Mouse (Mus musculus): ENCODE results near the gene Uhmk1. TPM values are rescaled to one million over a fixed set of nuclear protein-coding genes. Genes with fewer than 3 reads are reported as not detected.

Gene Uhmk1
- polyA plus RNA-seq, 1 experiment from 2014 or later = 13.8 TPM

DNA sequence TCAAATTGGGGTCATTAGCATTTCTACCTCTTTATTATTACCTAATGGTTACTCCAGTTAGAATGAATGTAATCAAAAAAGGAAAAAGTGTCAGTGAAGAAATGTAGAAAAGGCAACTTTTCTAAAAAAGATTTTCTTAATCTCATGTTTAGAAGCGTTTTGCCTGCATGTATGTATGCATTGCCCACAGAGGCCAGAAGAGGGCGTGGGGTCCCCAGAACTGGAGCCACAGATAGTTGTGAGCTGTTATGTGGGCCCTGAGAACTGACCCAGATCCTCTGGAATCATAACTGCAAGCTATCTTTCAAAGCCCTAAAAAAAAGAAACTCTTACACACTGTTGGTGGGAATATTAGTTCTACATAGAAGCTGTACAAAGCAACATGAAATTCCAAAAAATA lies 59.9 kb downstream of the Uhmk1 start:
- 59% methylated on average over 2 of the region's 2 CpGs for WGBS
- H3K4me3 ChIP-seq = no peak overlapping the region
- H3K27ac ChIP-seq (ENCODE audit: poor library complexity, severe bottlenecking) = no peak overlapping the region
- H3K27me3 ChIP-seq (replicated peaks) = no peaks in the 10 kb centered on the region
- H3K4me2 ChIP-seq = no peak overlapping the region
- H3K9me3 ChIP-seq (replicated peaks) = no peaks in the 10 kb centered on the region
- H3K9ac ChIP-seq = no peak overlapping the region
- peaks cover 36% of the 10 kb centered on the region for H3K36me3 ChIP-seq
- ATAC-seq (ENCODE audit: insufficient number of reproducible peaks, low FRiP score) = no peak
- H3K4me1 ChIP-seq (replicated peaks) = no peaks in the 10 kb centered on the region

DNA sequence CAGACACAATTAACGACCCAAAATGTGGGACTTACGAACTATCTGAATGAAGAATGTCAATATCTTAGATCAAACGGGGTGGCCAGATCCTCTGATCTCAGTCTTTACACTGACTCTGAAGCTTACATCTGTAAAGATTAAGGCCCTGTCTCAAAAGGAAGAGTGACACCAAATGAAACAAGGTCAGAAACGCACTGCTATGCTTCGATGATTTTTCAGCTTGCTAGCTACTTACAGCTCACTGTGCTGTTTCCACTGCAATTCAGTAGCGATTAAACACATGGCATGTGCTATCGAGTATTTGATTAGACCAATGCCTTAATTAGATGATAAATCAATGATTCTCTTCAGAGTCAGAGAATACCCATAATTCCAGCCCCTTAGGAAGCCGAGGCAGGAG lies 61.2 kb downstream of the Uhmk1 start:
- Histone ChIP-seq H3K4me2 (no peak overlapping the region), H3K27me3 (replicated peaks) (no peaks in the 10 kb centered on the region), H3K9me3 (replicated peaks) (no peaks in the 10 kb centered on the region), H3K27ac (ENCODE audit: poor library complexity, severe bottlenecking) (no peak overlapping the region), H3K4me3 (no peak overlapping the region), H3K9ac (no peak overlapping the region), H3K4me1 (replicated peaks) (peaks cover 3% of the 10 kb centered on the region; the same call in 1 of the 2 replicates), H3K36me3 (peaks cover 44% of the 10 kb centered on the region)
- 87% methylated on average over 8 of the region's 8 CpGs for WGBS
- ATAC-seq (ENCODE audit: insufficient number of reproducible peaks, low FRiP score) = no peak

DNA sequence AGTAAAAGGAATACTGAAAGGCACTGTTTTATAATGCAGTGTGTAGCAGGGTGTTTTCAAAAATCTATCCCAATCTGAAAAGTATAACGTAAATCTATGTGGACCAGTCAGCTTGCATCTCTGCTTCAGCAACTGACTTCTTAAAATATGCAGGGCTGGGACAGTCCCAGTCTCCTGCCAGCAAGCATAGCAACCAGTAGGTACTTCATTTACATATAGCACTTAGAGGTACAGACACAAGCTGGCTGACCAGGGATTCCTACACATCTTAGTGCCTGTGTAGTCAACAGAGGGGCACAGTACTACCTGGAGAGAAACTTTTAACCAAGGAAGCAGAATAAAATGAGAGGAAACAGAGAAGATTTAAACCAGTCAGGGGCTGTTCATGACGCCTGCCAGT lies 62.6 kb downstream of the Uhmk1 start:
- Histone ChIP-seq H3K4me1 (replicated peaks) (peaks cover 12% of the 10 kb centered on the region), H3K27me3 (replicated peaks) (no peaks in the 10 kb centered on the region), H3K9ac (no peak overlapping the region), H3K4me2 (no peak overlapping the region), H3K27ac (ENCODE audit: poor library complexity, severe bottlenecking) (no peak overlapping the region), H3K36me3 (peaks cover 48% of the 10 kb centered on the region), H3K9me3 (replicated peaks) (no peaks in the 10 kb centered on the region), H3K4me3 (no peak overlapping the region)
- no peak for ATAC-seq (ENCODE audit: insufficient number of reproducible peaks, low FRiP score)
- 86% methylated on average over 2 of the region's 2 CpGs for WGBS

DNA sequence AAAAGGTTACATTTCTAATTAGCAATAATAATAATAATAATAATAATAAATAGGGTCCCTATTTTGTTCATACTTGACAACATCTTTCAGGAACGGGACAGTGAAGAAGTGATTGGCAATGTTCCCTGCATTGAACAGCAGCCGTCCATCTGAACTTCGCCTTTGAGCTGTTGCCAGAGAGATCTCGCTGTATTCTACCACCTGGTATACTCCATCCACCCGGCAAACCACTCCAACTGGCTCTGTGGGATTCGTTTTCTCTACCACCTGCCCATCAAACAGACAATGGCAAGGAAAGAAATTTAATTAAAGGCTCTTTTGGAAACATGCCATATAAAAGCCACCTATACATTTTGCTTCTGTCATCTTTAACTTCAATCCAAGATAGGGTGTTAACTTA lies 64.3 kb downstream of the Uhmk1 start:
- Histone ChIP-seq H3K27ac (ENCODE audit: poor library complexity, severe bottlenecking) (no peak overlapping the region), H3K27me3 (replicated peaks) (no peaks in the 10 kb centered on the region), H3K36me3 (peaks cover 45% of the 10 kb centered on the region), H3K4me3 (no peak overlapping the region), H3K9ac (no peak overlapping the region), H3K9me3 (replicated peaks) (no peaks in the 10 kb centered on the region), H3K4me1 (replicated peaks) (peaks cover 13% of the 10 kb centered on the region), H3K4me2 (no peak overlapping the region)
- ATAC-seq (ENCODE audit: insufficient number of reproducible peaks, low FRiP score) = no peak
- WGBS = 93% methylated on average over 6 of the region's 6 CpGs

DNA sequence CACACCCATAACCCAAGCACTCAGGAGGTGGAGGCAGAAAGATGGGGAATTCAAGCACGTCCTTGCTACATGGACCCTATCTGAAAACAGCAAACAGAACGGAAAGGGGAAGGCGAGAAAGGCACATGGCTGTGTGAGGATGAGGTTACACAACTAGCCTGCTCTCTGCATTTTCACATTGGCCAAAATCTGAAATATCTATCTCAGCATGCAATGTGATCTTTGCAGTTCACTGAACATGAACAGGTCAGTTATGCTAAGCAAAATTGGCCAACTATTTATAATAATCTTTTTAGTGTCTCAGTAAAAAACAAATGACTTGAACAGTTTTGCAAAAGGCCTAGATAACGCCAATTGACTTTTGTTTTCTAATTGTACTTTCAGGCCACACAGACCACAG lies 65.4 kb downstream of the Uhmk1 start:
- WGBS = 79% methylated on average over 4 of the region's 4 CpGs
- no peak for ATAC-seq (ENCODE audit: insufficient number of reproducible peaks, low FRiP score)

DNA sequence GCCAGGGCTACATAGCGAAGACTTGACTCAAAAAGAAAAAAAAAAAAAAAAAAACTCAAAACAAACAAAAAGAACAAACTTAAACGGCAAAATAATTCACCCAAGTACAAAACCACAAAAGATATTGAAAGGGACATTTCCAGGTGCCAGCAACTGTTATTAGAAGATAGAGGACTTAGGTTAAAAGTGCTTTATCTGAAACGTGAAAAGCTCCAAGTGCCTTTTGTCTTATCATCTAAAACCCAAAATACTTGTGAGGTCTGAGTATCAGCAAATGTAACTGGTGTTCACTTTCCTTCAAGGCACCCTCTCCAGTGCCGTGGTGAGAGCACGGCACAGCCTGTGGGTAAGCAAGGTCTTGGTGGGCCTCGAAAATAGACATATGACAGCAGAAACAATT lies 66.7 kb downstream of the Uhmk1 start:
- Histone ChIP-seq H3K36me3 (peaks cover 58% of the 10 kb centered on the region), H3K27ac (ENCODE audit: poor library complexity, severe bottlenecking) (no peak overlapping the region), H3K9ac (no peak overlapping the region), H3K4me1 (replicated peaks) (peaks cover 13% of the 10 kb centered on the region), H3K9me3 (replicated peaks) (no peaks in the 10 kb centered on the region), H3K27me3 (replicated peaks) (no peaks in the 10 kb centered on the region), H3K4me3 (no peak overlapping the region), H3K4me2 (no peak overlapping the region)
- WGBS = 43% methylated on average over 6 of the region's 6 CpGs
- ATAC-seq (ENCODE audit: insufficient number of reproducible peaks, low FRiP score) = no peak

More for the DNA sequence above, 65.4 kb downstream of the Uhmk1 start:
- H3K4me2 ChIP-seq = no peak overlapping the region
- H3K9me3 ChIP-seq (replicated peaks) = no peaks in the 10 kb centered on the region
- H3K27me3 ChIP-seq (replicated peaks) = no peaks in the 10 kb centered on the region
- no peak overlapping the region for H3K9ac ChIP-seq
- H3K27ac ChIP-seq (ENCODE audit: poor library complexity, severe bottlenecking) = no peak overlapping the region
- peaks cover 13% of the 10 kb centered on the region for H3K4me1 ChIP-seq (replicated peaks)
- peaks cover 46% of the 10 kb centered on the region for H3K36me3 ChIP-seq
- no peak overlapping the region for H3K4me3 ChIP-seq

DNA sequence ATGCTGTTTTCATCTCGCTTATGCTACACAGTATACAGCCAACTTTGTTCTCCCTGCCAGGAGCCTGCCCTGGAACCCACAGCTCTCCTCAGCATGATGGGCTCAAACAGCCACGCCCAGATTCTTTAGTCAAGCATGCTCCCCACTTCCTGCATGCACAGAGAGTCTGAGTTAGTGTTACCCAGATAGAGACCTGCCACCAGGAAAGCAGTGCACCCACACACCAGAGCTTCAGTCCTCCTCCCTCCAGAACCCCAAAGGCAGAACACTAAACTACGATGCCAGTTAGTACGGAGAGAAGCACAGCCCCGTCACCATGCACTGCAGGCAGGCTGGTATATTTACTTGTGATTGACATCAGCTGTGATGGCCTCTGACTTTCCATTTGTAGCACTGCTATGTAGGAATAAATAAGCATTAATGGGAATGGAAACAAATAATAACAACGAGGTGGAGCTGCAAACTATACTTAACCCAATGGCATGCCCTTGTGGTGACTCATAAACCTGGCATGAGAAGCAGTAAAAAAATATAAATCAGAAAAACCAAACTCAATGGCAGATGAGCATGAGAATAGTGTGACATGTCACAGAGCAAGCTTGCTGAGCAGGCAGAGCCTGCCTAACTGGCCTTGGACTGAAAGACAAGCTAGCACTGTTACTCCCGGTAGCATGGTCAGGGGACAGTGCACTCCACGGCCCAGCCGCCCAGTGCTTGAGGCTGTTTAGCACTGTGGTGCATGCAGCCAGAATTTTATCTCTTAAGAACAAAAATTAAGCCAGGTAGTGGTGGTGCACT lies 67.3 kb downstream of the Uhmk1 start:
- Histone ChIP-seq H3K4me1 (replicated peaks) (peaks cover 13% of the 10 kb centered on the region), H3K9me3 (replicated peaks) (no peaks in the 10 kb centered on the region), H3K9ac (no peak overlapping the region), H3K4me2 (no peak overlapping the region), H3K27me3 (replicated peaks) (no peaks in the 10 kb centered on the region), H3K27ac (ENCODE audit: poor library complexity, severe bottlenecking) (no peak overlapping the region), H3K36me3 (peaks cover 65% of the 10 kb centered on the region), H3K4me3 (no peak overlapping the region)
- 77% methylated on average over 9 of the region's 9 CpGs for WGBS
- no peak for ATAC-seq (ENCODE audit: insufficient number of reproducible peaks, low FRiP score)

DNA sequence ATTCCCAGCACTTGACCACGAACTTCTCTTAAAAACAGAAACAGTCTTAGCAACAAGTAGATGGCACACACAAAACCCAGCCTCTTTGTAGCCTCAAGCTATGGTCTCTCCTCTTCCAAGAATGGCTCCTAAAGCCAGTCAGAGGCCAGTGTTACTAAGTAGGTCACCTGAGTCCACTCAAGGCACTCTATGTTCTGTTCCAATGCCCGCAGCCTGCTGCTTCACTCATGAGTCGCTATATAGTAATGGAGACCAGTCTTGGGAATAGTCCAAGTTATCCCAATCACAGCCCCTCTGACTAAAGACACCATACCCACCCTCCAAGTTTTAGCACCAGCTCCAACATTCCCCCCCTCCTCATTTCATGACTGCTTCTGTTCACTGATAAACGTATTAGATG lies 69.6 kb downstream of the Uhmk1 start:
- Histone ChIP-seq H3K4me2 (no peak overlapping the region), H3K27me3 (replicated peaks) (no peaks in the 10 kb centered on the region), H3K27ac (ENCODE audit: poor library complexity, severe bottlenecking) (no peak overlapping the region), H3K9me3 (replicated peaks) (no peaks in the 10 kb centered on the region), H3K4me1 (replicated peaks) (peaks cover 13% of the 10 kb centered on the region), H3K36me3 (peaks cover 71% of the 10 kb centered on the region), H3K4me3 (no peak overlapping the region), H3K9ac (no peak overlapping the region)
- WGBS = 83% methylated on average over 4 of the region's 4 CpGs
- no peak for ATAC-seq (ENCODE audit: insufficient number of reproducible peaks, low FRiP score)

Other genes starting within 250 kb of the Uhmk1 start
- 35.7 and 37.5 TPM in 2 replicates for gene Hsd17b7, start 246.2 kb downstream of the Uhmk1 start, polyA plus RNA-seq (2016; fragmentation: Nextera tagmentation; extraction: Ambion mirVana)
- gene Ddr2, start 104.6 kb downstream of the Uhmk1 start, polyA plus RNA-seq (2016; fragmentation: Nextera tagmentation; extraction: Ambion mirVana) = 7.6 and 7.9 TPM in 2 replicates
- 61.6 and 66.1 TPM in 2 replicates for gene Uap1, start 40.4 kb downstream of the Uhmk1 start, polyA plus RNA-seq (2016; fragmentation: Nextera tagmentation; extraction: Ambion mirVana)
- not detected in 2 replicates for gene Sh2d1b2, start 17.4 kb upstream of the Uhmk1 start, polyA plus RNA-seq (2016; fragmentation: Nextera tagmentation; extraction: Ambion mirVana)
- 0.06 TPM in 1 of 2 replicates, not detected in the other for gene Sh2d1b1, start 61.9 kb upstream of the Uhmk1 start, polyA plus RNA-seq (2016; fragmentation: Nextera tagmentation; extraction: Ambion mirVana)
- 7.1 and 8.5 TPM in 2 replicates for gene Gm7694, start 90.9 kb upstream of the Uhmk1 start, polyA plus RNA-seq (2016; fragmentation: Nextera tagmentation; extraction: Ambion mirVana)
- 1.8 and 2.2 TPM in 2 replicates for gene Spata46, start 93.4 kb upstream of the Uhmk1 start, polyA plus RNA-seq (2016; fragmentation: Nextera tagmentation; extraction: Ambion mirVana)